Mouse (Mus musculus) regulatory T cell (primary cell): ENCODE results near the gene Stk32c.

ENCODE experiments used
- in situ Hi-C: fragments of 300-600 bp; cut with MboI, MseI; formaldehyde crosslinking; loops from one replicate; pipeline ENCODE4 v1.15.1; 2025; ENCODE audit warnings: high pct_unique_total_duplicates

Gene Stk32c

GRCm38 (mm10) chr7:139201209-139201608 is 11.9 kb downstream of the Stk32c start:
- in situ Hi-C loops = no loop called here

- in situ Hi-C loops = no loop called here
These were observed 13.0 kb downstream of the Stk32c start for GRCm38 (mm10) chr7:139200108-139200507.

- in situ Hi-C loops = no loop called here
These were observed 16.1 kb downstream of the Stk32c start for GRCm38 (mm10) chr7:139197022-139197421.

- in situ Hi-C loops = no loop called here
These were observed 21.5 kb downstream of the Stk32c start for GRCm38 (mm10) chr7:139191619-139192018.

GRCm38 (mm10) chr7:139190616-139191015 is 22.5 kb downstream of the Stk32c start:
- in situ Hi-C loops = no loop called here

GRCm38 (mm10) chr7:139188634-139189207 is 24.4 kb downstream of the Stk32c start:
- in situ Hi-C loops = no loop called here

- in situ Hi-C loops = no loop called here
These were observed 25.1 kb downstream of the Stk32c start for GRCm38 (mm10) chr7:139187771-139188633.

GRCm38 (mm10) chr7:139187277-139187676 is 25.8 kb downstream of the Stk32c start:
- in situ Hi-C loops = no loop called here

GRCm38 (mm10) chr7:139186436-139186835 is 26.7 kb downstream of the Stk32c start:
- in situ Hi-C loops = no loop called here

- in situ Hi-C loops = no loop called here
These were observed 27.1 kb downstream of the Stk32c start for GRCm38 (mm10) chr7:139185971-139186370.

GRCm38 (mm10) chr7:139184846-139185245 is 28.3 kb downstream of the Stk32c start:
- in situ Hi-C loops = no loop called here

GRCm38 (mm10) chr7:139184396-139184795 is 28.7 kb downstream of the Stk32c start:
- in situ Hi-C loops = no loop called here

- in situ Hi-C loops = no loop called here
These were observed 33.0 kb downstream of the Stk32c start for GRCm38 (mm10) chr7:139180058-139180457.

- in situ Hi-C loops = no loop called here
These were observed 33.8 kb downstream of the Stk32c start for GRCm38 (mm10) chr7:139179299-139179698.

GRCm38 (mm10) chr7:139169143-139169542 is 44.0 kb downstream of the Stk32c start:
- in situ Hi-C loops = no loop called here

- in situ Hi-C loops = no loop called here
These were observed 48.7 kb downstream of the Stk32c start for GRCm38 (mm10) chr7:139164410-139164809.

- in situ Hi-C loops = no loop called here
These were observed 54.2 kb downstream of the Stk32c start for GRCm38 (mm10) chr7:139158956-139159355.

GRCm38 (mm10) chr7:139158549-139158948 is 54.6 kb downstream of the Stk32c start:
- in situ Hi-C loops = no loop called here

- in situ Hi-C loops = no loop called here
These were observed 55.6 kb downstream of the Stk32c start for GRCm38 (mm10) chr7:139157541-139157940.

GRCm38 (mm10) chr7:139156341-139157058 is 56.6 kb downstream of the Stk32c start:
- in situ Hi-C loops = no loop called here

- in situ Hi-C loops = no loop called here
These were observed 60.2 kb downstream of the Stk32c start for GRCm38 (mm10) chr7:139152927-139153326.

GRCm38 (mm10) chr7:139151116-139151515 is 62.0 kb downstream of the Stk32c start:
- in situ Hi-C loops = no loop called here
